Mouse (Mus musculus) limb, embryonic 10.5 days (tissue): ENCODE data around the gene Mmel1. TPM values are rescaled to one million over a fixed set of nuclear protein-coding genes. Genes with fewer than 3 reads are reported as not detected.
A peak's percentile ranks its signal among the peaks of the same experiment; 100 is the strongest.

Experiments
- DNase-seq: peaks from one replicate; pipeline ENCODE4 v3.0.0-alpha.2; 2017; ENCODE audit warnings: low spot score
- H3K27ac ChIP-seq: fragments of 300-500 bp; sonication (generic); 2 replicates; pipeline ENCODE4 v1.5.1; 2016; ENCODE audit warnings: mild to moderate bottlenecking
- H3K27me3 ChIP-seq: fragments of 300-500 bp; sonication (generic); 2 replicates; pipeline ENCODE4 v1.6.1; 2016; ENCODE audit warnings: low read depth, mild to moderate bottlenecking; ENCODE audit not compliant: poor library complexity, severe bottlenecking
- H3K36me3 ChIP-seq: fragments of 300-500 bp; sonication (generic); 2 replicates; pipeline ENCODE4 v1.6.1; 2016; ENCODE audit warnings: mild to moderate bottlenecking, moderate library complexity
- H3K4me1 ChIP-seq: fragments of 300-500 bp; sonication (generic); 2 replicates; pipeline ENCODE4 v1.6.1; 2016
- H3K4me3 ChIP-seq: fragments of 300-500 bp; sonication (generic); 2 replicates; pipeline ENCODE4 v1.5.1; 2016; ENCODE audit warnings: mild to moderate bottlenecking, moderate library complexity
- H3K9me3 ChIP-seq: fragments of 300-500 bp; sonication (generic); replicated peaks from 2 replicates; pipeline ENCODE4 v1.6.1; 2016; ENCODE audit warnings: mild to moderate bottlenecking
- WGBS: fragments of 180-500 bp; shearing (Covaris S2); methylation state at CpG from one replicate; pipeline ENCODE4 v1.1.7; 2016; 5-methylcytosine and 5-hydroxymethylcytosine counted together
- polyA plus RNA-seq: library from polyadenylated mRNA; unstranded; fragments of >200 nt; fragmentation: Nextera tagmentation; extraction: Ambion mirVana; gene quantifications from 2 replicates; pipeline ENCODE4 v1.2.1, GENCODE M21; 2016

Gene Mmel1
- polyA plus RNA-seq, 1 experiment from 2014 or later: 0.15 TPM

DNA sequence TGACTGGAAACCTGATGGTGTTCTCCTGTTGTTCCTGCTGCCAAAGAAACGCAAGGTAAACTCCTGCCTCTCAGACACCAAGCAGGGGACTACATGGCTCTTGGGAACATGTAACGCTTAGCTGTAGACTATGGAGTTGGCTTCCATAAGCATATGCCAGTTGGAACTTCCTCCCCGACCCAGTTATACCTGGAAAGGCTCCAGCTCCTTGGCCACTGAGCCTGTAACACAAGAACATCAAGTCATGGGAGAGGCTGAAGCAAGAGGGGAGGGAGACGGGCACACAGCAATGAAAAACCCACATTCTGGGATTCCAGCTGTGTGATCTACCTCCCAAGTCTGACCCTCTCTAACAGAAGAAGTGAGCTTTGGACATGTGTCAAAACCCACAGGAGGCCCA lies 52.9 kb downstream of the Mmel1 start:
- DNase-seq: no peak
- H3K27me3 ChIP-seq: no peaks in the 10 kb centered on the region
- 86% methylated on average over 4 of the region's 4 CpGs for WGBS
- no peaks in the 10 kb centered on the region for H3K9me3 ChIP-seq
- H3K4me3 ChIP-seq: no peak overlapping the region
- peaks cover 11% of the 10 kb centered on the region for H3K4me1 ChIP-seq
- H3K27ac ChIP-seq: no peak overlapping the region
- no peaks in the 10 kb centered on the region for H3K36me3 ChIP-seq

DNA sequence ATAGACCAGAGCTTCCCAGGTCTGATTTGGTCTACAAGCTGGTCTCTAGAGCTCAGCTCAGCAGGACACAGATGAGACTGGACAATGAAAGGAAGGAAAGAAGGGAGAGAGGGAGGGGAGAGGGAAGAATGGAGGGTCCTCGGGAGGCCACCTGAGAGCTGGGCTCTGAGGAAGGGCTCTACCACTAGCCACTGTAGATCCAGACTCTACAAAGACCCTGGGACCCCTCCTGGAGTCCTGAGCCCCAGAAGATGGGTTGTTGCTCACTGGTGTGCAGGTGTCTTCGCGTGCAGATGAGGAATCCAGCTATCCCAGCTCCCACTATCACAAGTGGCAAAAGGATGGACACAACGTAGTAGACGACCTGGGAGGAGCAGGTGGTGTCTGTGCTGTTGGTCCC lies 53.5 kb downstream of the Mmel1 start:
- H3K4me3 ChIP-seq: no peak overlapping the region
- 83% methylated on average over 5 of the region's 5 CpGs for WGBS
- DNase-seq: no peak
- peaks cover 17% of the 10 kb centered on the region for H3K4me1 ChIP-seq
- no peaks in the 10 kb centered on the region for H3K27me3 ChIP-seq
- no peak overlapping the region for H3K27ac ChIP-seq
- no peaks in the 10 kb centered on the region for H3K36me3 ChIP-seq
- no peaks in the 10 kb centered on the region for H3K9me3 ChIP-seq

DNA sequence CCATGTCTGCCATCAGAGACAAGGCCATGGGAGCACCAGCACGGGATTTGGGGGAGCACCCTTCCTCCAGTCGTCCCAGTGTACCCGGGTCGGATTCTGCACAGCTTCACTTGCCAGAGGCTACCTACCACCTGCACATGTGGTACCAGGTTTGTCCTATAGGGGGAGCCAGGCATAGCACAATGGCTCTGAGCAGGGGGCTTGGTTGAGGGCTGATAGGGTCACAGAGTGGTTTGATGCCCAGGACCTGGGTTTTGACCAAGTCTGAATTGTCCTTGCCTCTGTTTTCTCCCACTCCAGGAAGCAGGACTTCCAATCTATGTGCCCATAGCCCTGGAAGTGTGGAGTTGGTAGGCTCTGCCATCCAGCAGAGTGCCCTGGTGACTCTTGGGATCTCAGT lies 56.0 kb downstream of the Mmel1 start:
- Histone ChIP-seq H3K36me3 (no peaks in the 10 kb centered on the region), H3K4me1 (peaks cover 29% of the 10 kb centered on the region), H3K27ac (no peak overlapping the region), H3K9me3 (no peaks in the 10 kb centered on the region), H3K27me3 (no peaks in the 10 kb centered on the region), H3K4me3 (no peak overlapping the region)
- 50% methylated on average over 4 of the region's 4 CpGs for WGBS
- no peak for DNase-seq

DNA sequence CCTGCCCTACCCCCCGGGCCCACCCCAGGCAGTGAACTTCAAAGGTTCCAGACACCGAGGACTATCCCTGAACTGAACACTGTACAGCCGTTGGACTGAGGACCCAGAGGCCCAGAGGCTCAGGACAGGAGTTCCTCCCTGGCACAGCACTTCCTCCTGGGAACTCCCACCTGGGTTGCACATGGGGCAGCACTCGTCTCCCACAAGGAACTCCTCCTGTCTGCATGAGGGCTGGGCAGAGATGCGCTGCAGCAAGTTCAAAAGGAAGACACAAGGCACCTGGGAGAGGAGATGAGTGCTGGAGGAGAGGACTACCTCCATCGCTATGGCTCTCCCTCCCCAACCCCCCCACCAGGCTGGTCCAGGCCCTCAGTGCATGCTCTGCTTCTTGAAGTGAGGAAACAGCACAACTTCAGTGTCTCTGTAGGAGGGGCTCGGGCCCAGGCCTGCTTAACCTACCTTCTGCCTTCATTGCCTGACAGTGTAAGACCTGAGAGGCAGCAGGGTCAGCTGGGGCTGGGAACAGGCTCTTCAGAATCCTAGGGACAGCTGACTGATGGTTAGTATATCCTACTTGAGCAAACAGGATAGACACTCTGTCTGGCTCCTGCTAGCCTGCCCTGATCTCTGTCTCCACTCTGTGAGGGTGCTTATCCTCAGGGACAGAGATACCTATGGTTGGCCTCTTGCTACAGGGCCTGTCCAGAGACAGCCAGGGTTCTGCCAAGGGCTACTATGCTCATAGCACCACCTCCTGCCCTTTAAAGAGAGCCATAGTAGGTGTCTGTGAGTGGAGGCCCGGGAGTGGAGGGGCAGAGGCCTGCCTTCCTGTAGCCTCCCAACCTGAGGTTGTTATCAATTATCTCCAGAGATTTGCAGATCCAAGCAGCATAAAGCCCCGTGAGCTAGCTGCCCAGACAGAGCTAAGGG lies 57.8 kb downstream of the Mmel1 start:
- Histone ChIP-seq H3K4me1 (peaks cover 29% of the 10 kb centered on the region), H3K27ac (peak overlapping the region; percentile 87), H3K36me3 (no peaks in the 10 kb centered on the region), H3K27me3 (no peaks in the 10 kb centered on the region), H3K4me3 (peak overlapping the region; percentile 22), H3K9me3 (no peaks in the 10 kb centered on the region)
- 49% methylated on average over 9 of the region's 9 CpGs for WGBS
- peak; percentile 47 for DNase-seq

DNA sequence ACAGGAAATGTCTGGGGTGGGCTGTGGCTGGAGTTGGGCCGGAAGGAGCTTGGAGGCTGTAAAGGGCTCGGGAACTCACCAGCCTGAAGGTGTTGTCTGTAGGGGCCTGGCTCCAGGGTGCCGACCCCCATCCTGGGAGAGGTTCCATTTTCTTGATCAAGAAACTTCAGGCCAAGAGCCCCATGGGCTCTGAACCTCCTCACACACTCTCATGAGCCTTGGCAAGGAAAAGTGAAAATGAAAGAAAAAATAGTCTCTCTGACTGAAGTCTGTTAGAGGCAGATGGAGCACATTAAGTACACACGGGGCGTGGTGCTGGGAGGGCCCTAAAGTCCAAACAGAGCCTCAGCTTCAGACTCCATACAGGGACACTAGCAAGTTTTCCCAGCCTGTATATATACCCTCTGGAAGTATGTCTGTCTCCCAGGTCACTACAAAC lies 58.5 kb downstream of the Mmel1 start:
- peaks cover 29% of the 10 kb centered on the region for H3K4me1 ChIP-seq
- no peak for DNase-seq
- 27% methylated on average over 5 of the region's 5 CpGs for WGBS
- no peaks in the 10 kb centered on the region for H3K36me3 ChIP-seq
- peak overlapping the region; percentile 22 for H3K4me3 ChIP-seq
- peak overlapping the region; percentile 87 for H3K27ac ChIP-seq
- no peaks in the 10 kb centered on the region for H3K9me3 ChIP-seq
- no peaks in the 10 kb centered on the region for H3K27me3 ChIP-seq

DNA sequence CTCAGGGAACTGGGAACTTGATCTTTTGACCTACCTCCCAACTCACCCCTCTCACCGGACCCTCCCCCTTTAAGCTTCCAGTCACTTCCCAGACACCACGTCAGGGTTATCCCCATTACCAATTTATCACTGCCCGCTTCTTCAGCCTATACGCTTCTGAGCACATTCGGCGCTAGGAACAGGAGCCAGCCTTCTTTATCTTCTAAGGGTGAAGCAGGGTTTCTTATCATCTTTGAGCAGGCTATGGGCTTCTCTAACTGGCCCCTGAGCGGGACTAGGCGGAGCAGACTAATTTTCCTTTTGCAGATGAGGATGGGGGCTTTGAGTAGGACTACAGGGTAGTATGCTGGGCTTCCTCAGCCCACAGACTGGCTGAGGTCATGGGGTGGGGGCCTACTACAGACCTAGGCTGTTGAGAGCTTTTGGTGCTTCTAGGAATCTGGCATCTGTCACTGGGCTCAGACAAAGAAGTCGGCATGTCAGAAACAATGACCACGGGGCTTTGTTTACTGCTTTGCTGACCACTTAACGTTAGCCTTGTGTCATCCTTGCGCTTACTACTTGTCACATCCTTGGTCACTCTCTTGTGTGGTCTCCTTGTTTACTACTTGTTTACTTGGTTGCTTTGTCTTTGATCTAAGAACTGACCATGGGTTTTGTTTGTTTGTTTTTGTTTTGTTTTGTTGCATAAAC lies 59.2 kb downstream of the Mmel1 start, which contains the start of gene Tnfrsf14:
Tnfrsf14 (minus strand) TSS at position 169 of the 693 bp plus-strand sequence.
- no peak for DNase-seq

GRCm38 (mm10) chr4:154929088-154929660 lies 59.8 kb downstream of the Mmel1 start:
- Histone ChIP-seq H3K27me3 (no peaks in the 10 kb centered on the region), H3K4me3 (no peak overlapping the region), H3K36me3 (no peaks in the 10 kb centered on the region), H3K27ac (peak overlapping the region; percentile 87; the same call in 1 of the 2 replicates), H3K9me3 (no peaks in the 10 kb centered on the region), H3K4me1 (peaks cover 29% of the 10 kb centered on the region)
- WGBS: 79% methylated on average over 12 of the region's 12 CpGs
- no peak for DNase-seq

More for the DNA sequence above, 59.2 kb downstream of the Mmel1 start, which contains the start of gene Tnfrsf14:
- 37% methylated on average over 12 of the region's 12 CpGs for WGBS
- Histone ChIP-seq H3K27me3 (no peaks in the 10 kb centered on the region), H3K4me1 (peaks cover 29% of the 10 kb centered on the region), H3K36me3 (no peaks in the 10 kb centered on the region), H3K27ac (peak within 1 kb of the TSS; percentile 87), H3K9me3 (no peaks in the 10 kb centered on the region), H3K4me3 (peak within 1 kb of the TSS; percentile 22)

DNA sequence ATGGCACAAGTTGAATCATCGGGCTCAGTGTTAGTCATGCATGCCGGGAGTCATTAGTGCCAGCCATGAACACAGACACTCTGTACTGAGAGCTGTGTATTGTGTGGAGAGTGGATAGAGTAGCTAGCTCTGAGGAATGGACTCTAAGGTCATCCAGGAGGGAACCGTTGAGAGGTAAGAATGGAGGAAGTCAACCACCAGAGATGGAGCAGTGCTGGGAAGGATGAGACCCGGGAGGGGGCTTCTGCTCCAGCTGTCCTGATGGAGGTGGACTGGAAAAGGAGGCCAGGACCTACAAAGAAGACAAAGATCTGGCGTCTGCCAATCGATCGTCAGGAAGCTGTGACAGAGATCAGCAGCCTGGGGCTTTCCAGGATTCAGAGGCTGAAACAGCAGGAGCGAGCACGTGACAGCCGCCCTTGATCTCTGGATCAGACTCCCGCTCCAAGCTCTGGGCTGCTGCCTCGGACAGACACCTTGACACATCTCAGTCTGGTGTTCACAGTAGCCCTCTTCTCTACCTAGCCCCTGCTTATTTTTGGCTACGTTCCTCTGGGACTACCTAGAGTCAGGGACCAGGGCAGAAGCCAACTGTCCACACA lies 64.0 kb downstream of the Mmel1 start:
- peaks cover 7% of the 10 kb centered on the region for H3K4me1 ChIP-seq
- no peak overlapping the region for H3K4me3 ChIP-seq
- no peaks in the 10 kb centered on the region for H3K27me3 ChIP-seq
- no peak overlapping the region for H3K27ac ChIP-seq
- no peaks in the 10 kb centered on the region for H3K36me3 ChIP-seq
- DNase-seq: no peak
- 68% methylated on average over 13 of the region's 13 CpGs for WGBS
- H3K9me3 ChIP-seq: no peaks in the 10 kb centered on the region

- H3K9me3 ChIP-seq: no peaks in the 10 kb centered on the region
- WGBS: 95% methylated on average over 2 of the region's 2 CpGs
- no peak overlapping the region for H3K27ac ChIP-seq
- no peaks in the 10 kb centered on the region for H3K36me3 ChIP-seq
- no peaks in the 10 kb centered on the region for H3K4me1 ChIP-seq
- no peaks in the 10 kb centered on the region for H3K27me3 ChIP-seq
- DNase-seq: no peak
- no peak overlapping the region for H3K4me3 ChIP-seq
Measured at GRCm38 (mm10) chr4:154934800-154935199, 65.4 kb downstream of the Mmel1 start.

DNA sequence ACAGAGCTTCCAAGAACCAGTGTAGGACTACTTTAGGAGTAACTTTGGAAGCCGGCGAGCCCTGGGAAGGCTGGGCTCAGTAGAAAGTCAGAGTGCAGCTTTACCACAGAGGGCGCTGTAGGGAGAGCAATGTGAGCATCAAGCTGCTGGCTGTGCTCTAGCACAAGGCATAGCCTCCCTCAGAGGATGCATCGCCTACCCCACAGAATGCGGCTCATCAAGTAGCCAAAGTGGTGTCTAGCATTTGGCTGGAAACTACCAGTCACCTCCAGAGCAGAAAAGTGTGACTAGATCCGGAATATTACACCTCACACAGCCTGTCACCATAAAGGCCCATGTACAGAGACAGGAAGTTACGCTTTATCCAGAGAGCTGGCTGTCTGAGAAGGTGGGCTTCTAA lies 66.4 kb downstream of the Mmel1 start:
- DNase-seq: no peak
- Histone ChIP-seq H3K36me3 (no peaks in the 10 kb centered on the region), H3K9me3 (no peaks in the 10 kb centered on the region), H3K27ac (no peak overlapping the region), H3K27me3 (no peaks in the 10 kb centered on the region), H3K4me3 (no peak overlapping the region), H3K4me1 (no peaks in the 10 kb centered on the region)
- WGBS: 82% methylated on average over 7 of the region's 7 CpGs

GRCm38 (mm10) chr4:154936542-154937255 lies 67.3 kb downstream of the Mmel1 start:
- H3K4me1 ChIP-seq: no peaks in the 10 kb centered on the region
- no peak for DNase-seq
- WGBS: 74% methylated on average over 8 of the region's 8 CpGs
- H3K27ac ChIP-seq: no peak overlapping the region
- H3K9me3 ChIP-seq: no peaks in the 10 kb centered on the region
- H3K4me3 ChIP-seq: no peak overlapping the region
- no peaks in the 10 kb centered on the region for H3K36me3 ChIP-seq
- H3K27me3 ChIP-seq: no peaks in the 10 kb centered on the region

DNA sequence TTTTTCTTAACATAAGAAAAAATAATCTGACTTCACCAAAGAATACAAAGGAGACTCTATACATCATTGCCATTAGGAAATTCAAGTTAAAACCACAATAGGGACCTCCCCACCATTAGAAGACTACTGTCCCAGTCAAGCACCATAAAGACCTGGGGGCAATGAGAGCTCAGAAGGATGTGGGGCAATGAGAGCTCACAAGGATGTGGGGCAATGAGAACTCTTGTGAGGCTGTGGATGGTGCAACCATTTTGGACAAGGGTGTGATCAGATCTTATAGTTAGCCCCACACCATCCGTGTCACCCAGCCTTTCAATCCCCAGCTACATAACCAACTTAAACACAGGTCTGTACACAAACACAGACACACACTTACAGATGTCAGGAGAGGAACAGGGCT lies 68.4 kb downstream of the Mmel1 start:
- Histone ChIP-seq H3K27me3 (no peaks in the 10 kb centered on the region), H3K27ac (no peak overlapping the region), H3K4me1 (no peaks in the 10 kb centered on the region), H3K9me3 (no peaks in the 10 kb centered on the region), H3K36me3 (no peaks in the 10 kb centered on the region), H3K4me3 (no peak overlapping the region)
- no peak for DNase-seq
- WGBS: 74% methylated on average over 1 of the region's 1 CpGs
